Mouse (Mus musculus): Measurements from ENCODE around the gene Ccnd3.

DNA sequence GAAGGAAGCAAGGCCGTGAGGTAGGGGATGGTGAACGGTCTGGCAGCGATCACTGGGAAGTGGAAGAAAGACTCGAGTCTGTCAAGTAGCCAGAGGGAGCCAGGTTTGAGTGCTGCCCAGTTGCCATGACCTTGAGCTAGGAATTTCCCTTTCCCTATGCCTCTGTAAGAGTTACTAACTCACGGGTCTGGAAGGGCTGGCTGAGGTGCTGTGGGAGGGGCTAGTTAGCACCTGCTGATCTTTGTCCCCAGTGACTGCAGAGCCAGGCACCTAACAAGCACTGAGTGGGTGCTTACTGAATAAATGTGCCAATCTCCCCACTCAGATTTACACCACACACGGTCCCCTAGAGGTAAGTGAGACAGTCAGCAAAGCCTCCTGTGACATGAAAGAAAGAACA lies 11.2 kb upstream of the Ccnd3 start:
- TF ChIP-seq CTCF (IDR thresholded peaks at IDR 0.05; ENCODE audit: insufficient read depth, low read length) (no peak), POLR2A (IDR thresholded peaks at IDR 0.05; ENCODE audit: borderline replicate concordance, extremely low read depth, low read depth, low read length) (no peak)
